Mouse (Mus musculus) lung, embryonic 15.5 days (tissue): ENCODE results near the gene Net1. TPM values are rescaled to one million over a fixed set of nuclear protein-coding genes. Genes with fewer than 3 reads are reported as not detected.
A peak's percentile ranks its signal among the peaks of the same experiment; 100 is the strongest.
"Not testable (repeated sequence)": the region's sequence is repeated elsewhere in the genome, so short reads cannot be mapped to it uniquely, and the experiment has no call there.

Source experiments
- ATAC-seq: fragments of 200-750 bp; cut with Nextera tagmentation; 2 replicates; pipeline ENCODE4 v1.8.0; 2017; ENCODE audit warnings: moderate number of reproducible peaks, borderline replicate concordance; ENCODE audit not compliant: low FRiP score, low TSS enrichment; ENCODE audit errors: extremely low read depth
- H3K27ac ChIP-seq: fragments of 300-500 bp; sonication (generic); 2 replicates; pipeline ENCODE4 v1.5.1; 2015; ENCODE audit warnings: moderate library complexity, mild to moderate bottlenecking, inconsistent platforms
- H3K27me3 ChIP-seq: fragments of 300-500 bp; sonication (generic); 2 replicates; pipeline ENCODE4 v1.6.1; 2015; ENCODE audit warnings: inconsistent platforms
- H3K36me3 ChIP-seq: fragments of 300-500 bp; sonication (generic); 2 replicates; pipeline ENCODE4 v1.6.1; 2015; ENCODE audit warnings: inconsistent platforms
- H3K4me1 ChIP-seq: fragments of 300-500 bp; sonication (generic); 2 replicates; pipeline ENCODE4 v1.6.1; 2015; ENCODE audit warnings: inconsistent platforms
- H3K4me2 ChIP-seq: fragments of 300-500 bp; sonication (generic); 2 replicates; pipeline ENCODE4 v1.6.1; 2015; ENCODE audit warnings: inconsistent platforms, mild to moderate bottlenecking, moderate library complexity
- H3K4me3 ChIP-seq: fragments of 300-500 bp; sonication (generic); 2 replicates; pipeline ENCODE4 v1.5.1; 2015; ENCODE audit warnings: mild to moderate bottlenecking, inconsistent platforms
- H3K9ac ChIP-seq: fragments of 300-500 bp; sonication (generic); 2 replicates; pipeline ENCODE4 v1.6.1; 2015; ENCODE audit warnings: inconsistent platforms
- H3K9me3 ChIP-seq: fragments of 300-500 bp; sonication (generic); 2 replicates; pipeline ENCODE4 v1.6.1; 2016; ENCODE audit warnings: inconsistent platforms
- WGBS: fragments of 180-500 bp; shearing (Covaris S2); methylation state at CpG from one replicate; pipeline ENCODE4 v1.1.7; 2015; 5-methylcytosine and 5-hydroxymethylcytosine counted together
- microRNA-seq: library from miRNA; unstranded; fragments of <30 nt; microRNA quantifications from one replicate; pipeline ENCODE4, GENCODE M21; 2016
- polyA plus RNA-seq: library from polyadenylated mRNA; unstranded; fragments of >200 nt; fragmentation: Nextera tagmentation; extraction: Ambion mirVana; gene quantifications from 2 replicates; pipeline ENCODE4 v1.2.1, GENCODE M21; 2015

The Net1 gene
- polyA plus RNA-seq, 1 experiment from 2014 or later, result 89.7 TPM

DNA sequence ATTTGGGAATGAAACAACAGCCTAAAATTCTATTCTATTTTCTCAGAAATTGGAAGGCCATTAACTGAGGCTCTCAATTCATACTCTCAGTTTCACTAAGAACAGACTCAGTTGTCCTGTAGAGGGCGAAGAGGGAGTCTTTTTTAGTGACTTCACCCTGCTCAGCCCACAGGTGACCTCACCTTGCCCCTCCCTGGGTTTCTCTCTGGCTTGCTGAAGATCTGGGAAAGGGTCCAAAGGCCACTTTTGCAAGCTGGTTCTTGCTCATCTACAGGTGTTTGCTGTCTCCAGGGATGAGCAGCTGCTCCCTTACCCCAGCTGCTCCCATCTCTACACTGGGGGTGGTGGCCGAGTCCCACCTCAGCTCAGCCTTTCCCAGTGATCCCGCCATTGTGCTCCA is 55.7 kb downstream of the Net1 start:
- H3K4me3 ChIP-seq, result no peak overlapping the region
- H3K9ac ChIP-seq, result no peak overlapping the region
- no peaks in the 10 kb centered on the region for H3K36me3 ChIP-seq
- WGBS, result 78% methylated on average over 3 of the region's 3 CpGs
- no peaks in the 10 kb centered on the region for H3K4me1 ChIP-seq
- H3K4me2 ChIP-seq, result no peak overlapping the region
- no peaks in the 10 kb centered on the region for H3K9me3 ChIP-seq
- no peak for ATAC-seq
- no peaks in the 10 kb centered on the region for H3K27me3 ChIP-seq
- H3K27ac ChIP-seq, result no peak overlapping the region

DNA sequence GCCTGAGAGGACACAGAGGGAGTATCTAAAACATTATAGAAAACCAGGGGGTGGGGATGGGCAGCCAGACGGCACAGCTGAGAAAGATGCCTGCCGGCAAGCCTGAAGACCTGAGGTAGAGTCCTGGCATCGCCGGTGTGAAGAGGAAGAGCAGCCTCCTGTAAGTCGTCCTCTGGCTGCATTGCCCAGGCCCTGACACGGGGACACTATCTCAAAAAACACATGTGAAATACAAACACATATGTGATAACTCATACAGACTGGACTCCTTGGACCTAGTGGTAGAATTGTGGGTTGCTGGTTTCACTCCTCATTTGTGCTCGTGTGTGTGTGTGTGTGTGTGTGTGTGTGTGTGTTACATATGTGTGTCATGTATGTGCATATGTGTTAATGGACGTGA is 56.8 kb downstream of the Net1 start:
- H3K4me2 ChIP-seq, result no peak overlapping the region
- no peak overlapping the region for H3K4me3 ChIP-seq
- no peaks in the 10 kb centered on the region for H3K4me1 ChIP-seq
- H3K9ac ChIP-seq, result no peak overlapping the region
- H3K27ac ChIP-seq, result no peak overlapping the region
- ATAC-seq, result no peak
- 81% methylated on average over 8 of the region's 8 CpGs for WGBS
- no peaks in the 10 kb centered on the region for H3K36me3 ChIP-seq
- no peaks in the 10 kb centered on the region for H3K27me3 ChIP-seq
- no peaks in the 10 kb centered on the region for H3K9me3 ChIP-seq

- no peak for ATAC-seq
- Histone ChIP-seq H3K4me2 (no peak overlapping the region), H3K4me3 (no peak overlapping the region), H3K9me3 (no peaks in the 10 kb centered on the region), H3K4me1 (no peaks in the 10 kb centered on the region), H3K27me3 (no peaks in the 10 kb centered on the region), H3K27ac (no peak overlapping the region), H3K9ac (no peak overlapping the region), H3K36me3 (no peaks in the 10 kb centered on the region)
- WGBS, result 77% methylated on average over 1 of the region's 1 CpGs
Measured at GRCm38 (mm10) chr13:3856252-3856651, 61.8 kb downstream of the Net1 start.

DNA sequence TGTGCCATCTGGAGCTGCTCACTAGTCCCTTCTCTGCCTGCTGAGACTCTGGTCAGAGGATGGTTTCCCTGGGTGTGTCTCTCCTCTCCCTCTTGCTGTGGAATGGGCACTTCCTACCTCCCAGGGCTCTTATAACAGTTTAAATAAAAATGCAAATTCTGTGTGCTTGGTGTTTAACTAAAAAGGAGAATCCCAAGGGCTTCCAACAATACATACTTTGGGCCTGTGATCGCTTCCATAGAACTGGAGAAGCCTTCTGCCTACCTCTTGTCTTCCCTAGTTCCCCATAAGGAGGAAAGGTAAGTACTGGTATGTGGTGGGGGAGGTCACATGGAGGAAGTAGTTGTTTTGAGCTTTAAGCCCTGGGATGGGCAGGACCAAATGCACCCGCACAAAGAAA is 63.2 kb downstream of the Net1 start:
- no peaks in the 10 kb centered on the region for H3K4me1 ChIP-seq
- H3K4me3 ChIP-seq, result no peak overlapping the region
- no peaks in the 10 kb centered on the region for H3K9me3 ChIP-seq
- H3K4me2 ChIP-seq, result no peak overlapping the region
- WGBS, result 77% methylated on average over 2 of the region's 2 CpGs
- no peak overlapping the region for H3K27ac ChIP-seq
- ATAC-seq, result no peak
- no peak overlapping the region for H3K9ac ChIP-seq
- H3K36me3 ChIP-seq, result no peaks in the 10 kb centered on the region
- H3K27me3 ChIP-seq, result no peaks in the 10 kb centered on the region

- not testable (repeated sequence) for H3K27ac ChIP-seq, H3K9me3 ChIP-seq, ATAC-seq, H3K27me3 ChIP-seq, H3K4me2 ChIP-seq, H3K4me3 ChIP-seq, H3K9ac ChIP-seq, H3K36me3 ChIP-seq, H3K4me1 ChIP-seq
- 83% methylated on average over 3 of the region's 3 CpGs for WGBS
Measured at GRCm38 (mm10) chr13:3853648-3854333, 64.2 kb downstream of the Net1 start, which contains the start of gene Calm5. Gene Calm5 (plus strand): TSS chr13:3854173.

- no peak for ATAC-seq
- Histone ChIP-seq H3K27ac (no peak overlapping the region), H3K27me3 (no peaks in the 10 kb centered on the region), H3K9ac (no peak overlapping the region), H3K9me3 (no peaks in the 10 kb centered on the region), H3K36me3 (no peaks in the 10 kb centered on the region), H3K4me1 (no peaks in the 10 kb centered on the region), H3K4me3 (no peak overlapping the region), H3K4me2 (no peak overlapping the region)
- 80% methylated on average over 1 of the region's 1 CpGs for WGBS
Measured at GRCm38 (mm10) chr13:3850330-3850729, 67.7 kb downstream of the Net1 start.

DNA sequence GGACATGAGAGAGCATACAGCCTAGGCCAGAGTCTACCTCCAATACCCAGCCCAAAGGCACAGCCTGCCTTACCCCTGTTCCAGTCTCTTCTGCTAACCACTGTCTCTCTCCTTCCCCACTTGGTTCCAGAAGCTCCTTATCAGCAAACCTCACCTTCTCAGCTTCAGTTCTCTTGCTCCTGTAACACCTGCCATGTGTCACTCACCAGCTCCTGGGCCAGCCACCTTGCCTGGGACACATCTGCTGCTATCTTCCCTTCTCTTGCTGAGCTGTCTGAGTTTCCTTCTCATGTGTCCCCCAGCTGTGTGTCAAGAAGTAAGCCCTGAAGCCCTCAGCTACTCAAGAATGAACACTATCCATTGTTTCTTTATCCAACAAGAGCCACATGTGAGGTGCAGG is 77.4 kb downstream of the Net1 start:
- H3K9me3 ChIP-seq, H3K4me1 ChIP-seq, H3K4me2 ChIP-seq, H3K9ac ChIP-seq, ATAC-seq, H3K4me3 ChIP-seq, H3K27ac ChIP-seq, H3K36me3 ChIP-seq, H3K27me3 ChIP-seq: not testable (repeated sequence)

GRCm38 (mm10) chr13:3837312-3837807 is 80.7 kb downstream of the Net1 start, which contains the start of gene Calm4:
Gene Calm4 (plus strand): TSS chr13:3837757.
- ATAC-seq, result peak; percentile 27; the same call in 1 of the 2 replicates
- H3K4me1 ChIP-seq, H3K4me2 ChIP-seq, H3K4me3 ChIP-seq, H3K9me3 ChIP-seq, H3K36me3 ChIP-seq, H3K27ac ChIP-seq, H3K27me3 ChIP-seq, H3K9ac ChIP-seq: not testable (repeated sequence)

DNA sequence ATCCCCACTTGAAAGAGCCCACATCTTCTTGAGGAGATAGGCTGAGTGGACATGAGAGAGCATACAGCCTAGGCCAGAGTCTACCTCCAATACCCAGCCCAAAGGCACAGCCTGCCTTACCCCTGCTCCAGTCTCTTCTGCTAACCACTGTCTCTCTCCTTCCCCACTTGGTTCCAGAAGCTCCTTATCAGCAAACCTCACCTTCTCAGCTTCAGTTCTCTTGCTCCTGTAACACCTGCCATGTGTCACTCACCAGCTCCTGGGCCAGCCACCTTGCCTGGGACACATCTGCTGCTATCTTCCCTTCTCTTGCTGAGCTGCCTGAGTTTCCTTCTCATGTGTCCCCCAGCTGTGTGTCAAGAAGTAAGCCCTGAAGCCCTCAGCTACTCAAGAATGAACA is 84.4 kb downstream of the Net1 start:
- not testable (repeated sequence) for H3K4me1 ChIP-seq, H3K36me3 ChIP-seq, ATAC-seq, H3K4me3 ChIP-seq, H3K4me2 ChIP-seq, H3K27me3 ChIP-seq, H3K27ac ChIP-seq, H3K9ac ChIP-seq, H3K9me3 ChIP-seq

DNA sequence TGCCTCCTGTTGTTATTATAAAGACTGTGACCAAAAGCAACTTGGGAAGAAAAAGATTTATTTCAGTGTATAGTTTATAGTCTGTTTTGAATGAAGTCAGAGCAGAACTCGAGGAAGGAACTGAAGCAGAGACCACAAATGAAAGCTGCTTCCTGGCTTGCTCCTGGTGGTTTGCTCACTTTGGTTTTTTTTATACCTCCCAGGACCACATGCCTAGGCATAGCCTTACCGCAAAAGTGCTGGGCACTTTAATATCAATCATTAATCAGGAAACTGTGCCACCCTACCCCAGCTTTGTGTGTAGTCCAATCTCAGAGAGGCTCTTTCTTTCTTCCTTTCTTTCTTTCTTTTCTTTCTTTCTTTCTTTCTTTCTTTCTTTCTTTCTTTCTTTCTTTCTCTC is 85.6 kb downstream of the Net1 start:
- Histone ChIP-seq H3K9me3 (no peaks in the 10 kb centered on the region), H3K9ac (no peak overlapping the region), H3K4me3 (no peak overlapping the region), H3K4me2 (no peak overlapping the region), H3K27me3 (no peaks in the 10 kb centered on the region), H3K27ac (peak overlapping the region; percentile 66), H3K4me1 (no peaks in the 10 kb centered on the region), H3K36me3 (no peaks in the 10 kb centered on the region)
- 43% methylated on average over 2 of the region's 2 CpGs for WGBS
- ATAC-seq, result 0 out of 2 replicates have a peak, but pooled peaks have one; percentile 36

Small RNAs within 50 kb of the gene (microRNA-seq; reads per million reads assigned to microRNA genes)
- not detected for gene Gm22460

Other genes with a start within 250 kb of the Net1 start
- 0.10 TPM in 1 of 2 replicates, not detected in the other for gene Calml3, start 113.9 kb downstream of the Net1 start, polyA plus RNA-seq
- not detected in 2 replicates for gene Calm4, start 80.5 kb downstream of the Net1 start, polyA plus RNA-seq
- not detected in 2 replicates for gene Calm5, start 64.0 kb downstream of the Net1 start, polyA plus RNA-seq
- not detected in 2 replicates for gene Tubal3, start 54 bp upstream of the Net1 start, polyA plus RNA-seq
- not detected in 2 replicates for gene Ucn3, start 27.1 kb upstream of the Net1 start, polyA plus RNA-seq
- gene Akr1c14, start 130.8 kb upstream of the Net1 start, polyA plus RNA-seq, result 2.3 and 2.7 TPM in 2 replicates
- 1.1 and 1.4 TPM in 2 replicates for gene Akr1c18, start 232.4 kb upstream of the Net1 start, polyA plus RNA-seq